Mouse (Mus musculus): ENCODE data around the gene Ttc12. TPM values are rescaled to one million over a fixed set of nuclear protein-coding genes. Genes with fewer than 3 reads are reported as not detected.

Gene Ttc12
- polyA plus RNA-seq, 1 experiment from 2014 or later = 0.77 TPM

DNA sequence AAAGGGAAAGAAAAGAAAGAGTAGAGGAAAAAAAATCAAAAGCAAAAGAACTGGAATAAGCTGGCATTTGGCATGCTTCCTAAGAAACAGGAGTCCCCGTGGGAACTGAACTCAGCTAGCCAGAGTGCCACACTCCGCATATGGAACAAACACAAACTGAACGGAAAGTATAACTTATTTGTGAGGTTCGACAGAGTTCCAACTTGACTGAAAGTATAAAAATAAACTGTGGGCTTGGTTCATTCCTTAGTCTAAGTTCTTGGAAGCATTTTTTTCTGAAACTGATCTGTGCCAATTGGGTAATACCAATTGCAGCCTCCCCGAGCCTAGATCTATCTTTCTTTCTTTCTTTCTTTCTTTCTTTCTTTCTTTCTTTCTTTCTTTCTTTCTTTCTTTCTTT lies 18.6 kb upstream of the Ttc12 start:
- Histone ChIP-seq H3K27me3 (replicated peaks; ENCODE audit: control insufficient read depth, insufficient read depth, low read length) (no peaks in the 10 kb centered on the region), H3K36me3 (ENCODE audit: control insufficient read depth, insufficient read depth, low read length) (no peaks in the 10 kb centered on the region; the same call in 1 of the 2 replicates), H3K9me3 (ENCODE audit: control insufficient read depth, low read length) (no peaks in the 10 kb centered on the region), H3K9ac (ENCODE audit: low read depth, low read length) (no peak overlapping the region), H3K4me3 (ENCODE audit: low read depth, low read length) (no peak overlapping the region), H3K27ac (ENCODE audit: low read depth, low read length) (no peak overlapping the region), H3K4me2 (no peak overlapping the region), H3K4me1 (replicated peaks; ENCODE audit: control insufficient read depth, insufficient read depth, low read length) (no peaks in the 10 kb centered on the region)
- DNase-seq (ENCODE audit: low spot score) (no peak), ATAC-seq (replicated peaks; ENCODE audit: low FRiP score) (no peak)
- WGBS = 82% methylated on average over 5 of the region's 5 CpGs

DNA sequence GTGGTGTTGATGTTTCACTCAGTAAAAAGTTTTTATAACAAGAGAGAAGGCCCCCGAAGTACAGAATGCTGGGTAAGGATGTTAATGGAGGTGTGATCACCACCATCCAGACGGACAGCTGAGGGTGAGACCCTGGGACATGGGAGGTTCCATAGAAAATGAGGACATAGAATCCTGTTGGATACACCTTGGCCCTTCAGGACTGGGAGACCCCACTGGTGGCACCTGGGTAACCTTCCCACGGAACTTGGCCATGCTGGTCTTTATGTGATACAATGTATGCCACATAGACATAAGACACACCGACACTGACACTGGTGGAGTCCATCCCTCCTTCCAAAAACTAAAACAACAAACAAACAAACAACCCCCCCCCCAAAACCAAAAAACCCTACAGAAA lies 16.2 kb upstream of the Ttc12 start:
- Histone ChIP-seq H3K9me3 (ENCODE audit: control insufficient read depth, low read length) (no peaks in the 10 kb centered on the region), H3K9ac (ENCODE audit: low read depth, low read length) (no peak overlapping the region), H3K36me3 (ENCODE audit: control insufficient read depth, insufficient read depth, low read length) (no peaks in the 10 kb centered on the region; the same call in 1 of the 2 replicates), H3K27ac (ENCODE audit: low read depth, low read length) (no peak overlapping the region), H3K27me3 (replicated peaks; ENCODE audit: control insufficient read depth, insufficient read depth, low read length) (no peaks in the 10 kb centered on the region), H3K4me3 (ENCODE audit: low read depth, low read length) (no peak overlapping the region), H3K4me1 (replicated peaks; ENCODE audit: control insufficient read depth, insufficient read depth, low read length) (no peaks in the 10 kb centered on the region), H3K4me2 (no peak overlapping the region)
- no peak for ATAC-seq (replicated peaks; ENCODE audit: low FRiP score)
- 83% methylated on average over 4 of the region's 4 CpGs for WGBS
- no peak for DNase-seq (ENCODE audit: low spot score)

GRCm38 (mm10) chr9:49499878-49500277 lies 13.9 kb upstream of the Ttc12 start:
- DNase-seq (ENCODE audit: low spot score) = no peak
- no peak overlapping the region for H3K27ac ChIP-seq (ENCODE audit: low read depth, low read length)
- no peaks in the 10 kb centered on the region for H3K36me3 ChIP-seq (ENCODE audit: control insufficient read depth, insufficient read depth, low read length)
- no peak overlapping the region for H3K4me2 ChIP-seq
- no peak overlapping the region for H3K4me3 ChIP-seq (ENCODE audit: low read depth, low read length)
- no peaks in the 10 kb centered on the region for H3K4me1 ChIP-seq (replicated peaks; ENCODE audit: control insufficient read depth, insufficient read depth, low read length)
- 76% methylated on average over 2 of the region's 2 CpGs for WGBS
- no peaks in the 10 kb centered on the region for H3K27me3 ChIP-seq (replicated peaks; ENCODE audit: control insufficient read depth, insufficient read depth, low read length)
- no peak overlapping the region for H3K9ac ChIP-seq (ENCODE audit: low read depth, low read length)
- no peaks in the 10 kb centered on the region for H3K9me3 ChIP-seq (ENCODE audit: control insufficient read depth, low read length)
- ATAC-seq (replicated peaks; ENCODE audit: low FRiP score) = no peak

GRCm38 (mm10) chr9:49493979-49494649 lies 8.1 kb upstream of the Ttc12 start:
- ATAC-seq (replicated peaks; ENCODE audit: low FRiP score) (no peak), DNase-seq (ENCODE audit: low spot score) (peak; percentile 44)
- Histone ChIP-seq H3K4me2 (no peak overlapping the region), H3K4me1 (replicated peaks; ENCODE audit: control insufficient read depth, insufficient read depth, low read length) (no peaks in the 10 kb centered on the region), H3K4me3 (ENCODE audit: low read depth, low read length) (no peak overlapping the region), H3K36me3 (ENCODE audit: control insufficient read depth, insufficient read depth, low read length) (no peaks in the 10 kb centered on the region), H3K9ac (ENCODE audit: low read depth, low read length) (no peak overlapping the region), H3K27me3 (replicated peaks; ENCODE audit: control insufficient read depth, insufficient read depth, low read length) (no peaks in the 10 kb centered on the region; the same call in 1 of the 2 replicates), H3K27ac (ENCODE audit: low read depth, low read length) (no peak overlapping the region), H3K9me3 (ENCODE audit: control insufficient read depth, low read length) (no peaks in the 10 kb centered on the region)
- WGBS = 11% methylated on average over 4 of the region's 4 CpGs

DNA sequence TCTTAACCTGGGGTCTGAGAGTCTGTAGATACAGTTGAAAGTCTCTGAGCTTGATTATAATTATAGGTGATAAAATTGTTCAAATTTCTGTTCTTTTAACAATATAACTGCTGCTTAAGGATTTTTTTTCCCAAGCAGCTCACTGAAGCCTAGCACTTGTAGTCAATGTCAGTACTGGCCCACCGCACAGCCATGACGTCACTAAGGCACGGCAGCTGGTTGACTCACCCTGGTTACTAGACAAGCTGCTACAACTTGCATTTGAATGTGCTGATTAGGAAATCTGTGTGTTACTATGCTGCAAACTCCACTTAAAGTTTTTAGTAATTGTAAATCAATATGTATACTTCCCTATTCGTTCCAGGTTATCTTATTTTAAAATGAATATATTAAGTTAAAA lies 4.6 kb upstream of the Ttc12 start:
- Histone ChIP-seq H3K9ac (ENCODE audit: low read depth, low read length) (no peak overlapping the region), H3K9me3 (ENCODE audit: control insufficient read depth, low read length) (no peaks in the 10 kb centered on the region), H3K27ac (ENCODE audit: low read depth, low read length) (no peak overlapping the region), H3K27me3 (replicated peaks; ENCODE audit: control insufficient read depth, insufficient read depth, low read length) (no peaks in the 10 kb centered on the region; the same call in 1 of the 2 replicates), H3K4me2 (no peak overlapping the region), H3K36me3 (ENCODE audit: control insufficient read depth, insufficient read depth, low read length) (no peaks in the 10 kb centered on the region), H3K4me1 (replicated peaks; ENCODE audit: control insufficient read depth, insufficient read depth, low read length) (peaks cover under 1% of the 10 kb centered on the region; the same call in 1 of the 2 replicates), H3K4me3 (ENCODE audit: low read depth, low read length) (no peak overlapping the region)
- DNase-seq (ENCODE audit: low spot score) = peak; percentile 3
- no peak for ATAC-seq (replicated peaks; ENCODE audit: low FRiP score)
- WGBS = 85% methylated on average over 4 of the region's 4 CpGs

GRCm38 (mm10) chr9:49488912-49489895 lies 3.2 kb upstream of the Ttc12 start:
- peak; percentile 73 for DNase-seq (ENCODE audit: low spot score)
- Histone ChIP-seq H3K4me2 (peak overlapping the region; percentile 17; the same call in 1 of the 2 replicates), H3K9ac (ENCODE audit: low read depth, low read length) (no peak overlapping the region), H3K27ac (ENCODE audit: low read depth, low read length) (no peak overlapping the region), H3K27me3 (replicated peaks; ENCODE audit: control insufficient read depth, insufficient read depth, low read length) (no peaks in the 10 kb centered on the region; the same call in 1 of the 2 replicates), H3K4me3 (ENCODE audit: low read depth, low read length) (no peak overlapping the region), H3K9me3 (ENCODE audit: control insufficient read depth, low read length) (no peaks in the 10 kb centered on the region), H3K4me1 (replicated peaks; ENCODE audit: control insufficient read depth, insufficient read depth, low read length) (peaks cover 3% of the 10 kb centered on the region; the same call in 1 of the 2 replicates), H3K36me3 (ENCODE audit: control insufficient read depth, insufficient read depth, low read length) (no peaks in the 10 kb centered on the region)
- ATAC-seq (replicated peaks; ENCODE audit: low FRiP score) = 0 out of 2 replicates have a peak, but pooled peaks have one; percentile 24
- 31% methylated on average over 16 of the region's 16 CpGs for WGBS

DNA sequence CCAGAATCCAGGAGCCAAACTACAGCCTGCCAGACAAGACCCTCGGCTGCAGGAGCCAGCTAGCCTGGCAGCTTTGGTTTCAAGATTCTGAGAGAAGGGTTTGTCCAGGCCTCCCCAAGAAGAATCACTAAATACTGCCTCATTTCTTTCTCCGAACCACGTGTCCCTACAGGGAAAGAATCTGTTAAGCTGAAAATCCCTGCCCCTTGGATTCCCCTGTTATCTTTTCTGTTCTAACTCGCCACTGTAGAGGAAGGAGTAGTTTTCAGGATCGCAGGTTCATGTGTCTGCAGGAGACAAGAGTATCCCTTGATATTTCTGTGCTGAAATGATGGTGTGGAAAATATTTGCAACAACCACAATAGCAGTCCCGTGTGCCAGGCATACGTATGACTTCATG lies 2.2 kb upstream of the Ttc12 start:
- Histone ChIP-seq H3K9ac (ENCODE audit: low read depth, low read length) (no peak overlapping the region), H3K4me3 (ENCODE audit: low read depth, low read length) (no peak overlapping the region), H3K4me2 (no peak overlapping the region), H3K4me1 (replicated peaks; ENCODE audit: control insufficient read depth, insufficient read depth, low read length) (peaks cover 3% of the 10 kb centered on the region; the same call in 1 of the 2 replicates), H3K27ac (ENCODE audit: low read depth, low read length) (no peak overlapping the region), H3K36me3 (ENCODE audit: control insufficient read depth, insufficient read depth, low read length) (no peaks in the 10 kb centered on the region), H3K9me3 (ENCODE audit: control insufficient read depth, low read length) (no peaks in the 10 kb centered on the region), H3K27me3 (replicated peaks; ENCODE audit: control insufficient read depth, insufficient read depth, low read length) (no peaks in the 10 kb centered on the region; the same call in 1 of the 2 replicates)
- ATAC-seq (replicated peaks; ENCODE audit: low FRiP score) (no peak), DNase-seq (ENCODE audit: low spot score) (no peak)
- 68% methylated on average over 7 of the region's 7 CpGs for WGBS

- Histone ChIP-seq H3K9me3 (ENCODE audit: control insufficient read depth, low read length) (no peaks in the 10 kb centered on the region), H3K36me3 (ENCODE audit: control insufficient read depth, insufficient read depth, low read length) (no peaks in the 10 kb centered on the region), H3K27me3 (replicated peaks; ENCODE audit: control insufficient read depth, insufficient read depth, low read length) (no peaks in the 10 kb centered on the region; the same call in 1 of the 2 replicates), H3K4me2 (no peak overlapping the region), H3K4me1 (replicated peaks; ENCODE audit: control insufficient read depth, insufficient read depth, low read length) (peaks cover 3% of the 10 kb centered on the region; the same call in 1 of the 2 replicates), H3K27ac (ENCODE audit: low read depth, low read length) (no peak overlapping the region), H3K4me3 (ENCODE audit: low read depth, low read length) (no peak overlapping the region), H3K9ac (ENCODE audit: low read depth, low read length) (no peak overlapping the region)
- ATAC-seq (replicated peaks; ENCODE audit: low FRiP score) = no peak
- peak; percentile 5 for DNase-seq (ENCODE audit: low spot score)
- WGBS = 70% methylated on average over 6 of the region's 6 CpGs
These were observed 1.6 kb upstream of the Ttc12 start for GRCm38 (mm10) chr9:49487657-49487943.

Measured in liver, embryonic 11.5 days (tissue).